Mouse (Mus musculus): ENCODE measurements around the gene Plcg2. TPM values are rescaled to one million over a fixed set of nuclear protein-coding genes. Genes with fewer than 3 reads are reported as not detected.
A peak's percentile ranks its signal among the peaks of the same experiment; 100 is the strongest.

Plcg2 gene
- polyA plus RNA-seq, 1 experiment: 0.87 TPM

GRCm38 (mm10) chr8:117474944-117475343, 23.1 kb upstream of the Plcg2 start:
- H3K27ac ChIP-seq (replicated peaks; ENCODE audit: low read depth, low read length): no peak overlapping the region
- H3K4me1 ChIP-seq (ENCODE audit: control insufficient read depth, insufficient read depth, insufficient read length, low read length): no peaks in the 10 kb centered on the region
- no peak overlapping the region for H3K4me3 ChIP-seq (ENCODE audit: insufficient read depth, low read depth, low read length)

GRCm38 (mm10) chr8:117475819-117476218, 22.3 kb upstream of the Plcg2 start:
- H3K27ac ChIP-seq (replicated peaks; ENCODE audit: low read depth, low read length): no peak overlapping the region

GRCm38 (mm10) chr8:117478082-117478481, 20.0 kb upstream of the Plcg2 start:
- H3K27ac ChIP-seq (replicated peaks; ENCODE audit: low read depth, low read length): no peak overlapping the region
- H3K4me1 ChIP-seq (ENCODE audit: control insufficient read depth, insufficient read depth, insufficient read length, low read length): no peaks in the 10 kb centered on the region
- no peak overlapping the region for H3K4me3 ChIP-seq (ENCODE audit: insufficient read depth, low read depth, low read length)

More at GRCm38 (mm10) chr8:117475819-117476218, 22.3 kb upstream of the Plcg2 start:
- Histone ChIP-seq H3K4me1 (ENCODE audit: control insufficient read depth, insufficient read depth, insufficient read length, low read length) (no peaks in the 10 kb centered on the region), H3K4me3 (ENCODE audit: insufficient read depth, low read depth, low read length) (no peak overlapping the region)

- Histone ChIP-seq H3K4me3 (ENCODE audit: insufficient read depth, low read depth, low read length) (no peak overlapping the region), H3K4me1 (ENCODE audit: control insufficient read depth, insufficient read depth, insufficient read length, low read length) (no peaks in the 10 kb centered on the region), H3K27ac (replicated peaks; ENCODE audit: low read depth, low read length) (no peak overlapping the region)
These were observed 18.1 kb upstream of the Plcg2 start for GRCm38 (mm10) chr8:117479996-117480395.

GRCm38 (mm10) chr8:117480516-117480915, 17.6 kb upstream of the Plcg2 start:
- H3K4me3 ChIP-seq (ENCODE audit: insufficient read depth, low read depth, low read length): no peak overlapping the region
- H3K27ac ChIP-seq (replicated peaks; ENCODE audit: low read depth, low read length): no peak overlapping the region
- no peaks in the 10 kb centered on the region for H3K4me1 ChIP-seq (ENCODE audit: control insufficient read depth, insufficient read depth, insufficient read length, low read length)

- H3K4me3 ChIP-seq (ENCODE audit: insufficient read depth, low read depth, low read length): no peak overlapping the region
- no peak overlapping the region for H3K27ac ChIP-seq (replicated peaks; ENCODE audit: low read depth, low read length)
- H3K4me1 ChIP-seq (ENCODE audit: control insufficient read depth, insufficient read depth, insufficient read length, low read length): no peaks in the 10 kb centered on the region
These were observed 16.3 kb upstream of the Plcg2 start for GRCm38 (mm10) chr8:117481830-117482229.

GRCm38 (mm10) chr8:117484731-117485130, 13.4 kb upstream of the Plcg2 start:
- no peak overlapping the region for H3K27ac ChIP-seq (replicated peaks; ENCODE audit: low read depth, low read length)
- H3K4me1 ChIP-seq (ENCODE audit: control insufficient read depth, insufficient read depth, insufficient read length, low read length): no peaks in the 10 kb centered on the region
- no peak overlapping the region for H3K4me3 ChIP-seq (ENCODE audit: insufficient read depth, low read depth, low read length)

GRCm38 (mm10) chr8:117485316-117485715, 12.8 kb upstream of the Plcg2 start:
- Histone ChIP-seq H3K4me3 (ENCODE audit: insufficient read depth, low read depth, low read length) (no peak overlapping the region), H3K27ac (replicated peaks; ENCODE audit: low read depth, low read length) (no peak overlapping the region), H3K4me1 (ENCODE audit: control insufficient read depth, insufficient read depth, insufficient read length, low read length) (no peaks in the 10 kb centered on the region)

- Histone ChIP-seq H3K4me1 (ENCODE audit: control insufficient read depth, insufficient read depth, insufficient read length, low read length) (no peaks in the 10 kb centered on the region), H3K4me3 (ENCODE audit: insufficient read depth, low read depth, low read length) (no peak overlapping the region), H3K27ac (replicated peaks; ENCODE audit: low read depth, low read length) (no peak overlapping the region)
These were observed 9.7 kb upstream of the Plcg2 start for GRCm38 (mm10) chr8:117488246-117489005.

- no peak overlapping the region for H3K4me3 ChIP-seq (ENCODE audit: insufficient read depth, low read depth, low read length)
- H3K4me1 ChIP-seq (ENCODE audit: control insufficient read depth, insufficient read depth, insufficient read length, low read length): no peaks in the 10 kb centered on the region
- H3K27ac ChIP-seq (replicated peaks; ENCODE audit: low read depth, low read length): no peak overlapping the region
These were observed 4.5 kb upstream of the Plcg2 start for GRCm38 (mm10) chr8:117493543-117493942.

GRCm38 (mm10) chr8:117494874-117495273, 3.2 kb upstream of the Plcg2 start:
- Histone ChIP-seq H3K27ac (replicated peaks; ENCODE audit: low read depth, low read length) (no peak overlapping the region), H3K4me3 (ENCODE audit: insufficient read depth, low read depth, low read length) (no peak overlapping the region), H3K4me1 (ENCODE audit: control insufficient read depth, insufficient read depth, insufficient read length, low read length) (no peaks in the 10 kb centered on the region)

GRCm38 (mm10) chr8:117498915-117499540, 937 bp downstream of the Plcg2 start:
- Histone ChIP-seq H3K4me1 (ENCODE audit: control insufficient read depth, insufficient read depth, insufficient read length, low read length) (no peaks in the 10 kb centered on the region), H3K27ac (replicated peaks; ENCODE audit: low read depth, low read length) (no peak overlapping the region), H3K4me3 (ENCODE audit: insufficient read depth, low read depth, low read length) (peak overlapping the region; percentile 63)

GRCm38 (mm10) chr8:117500232-117500823, 2.2 kb downstream of the Plcg2 start:
- H3K4me3 ChIP-seq (ENCODE audit: insufficient read depth, low read depth, low read length): no peak overlapping the region
- H3K4me1 ChIP-seq (ENCODE audit: control insufficient read depth, insufficient read depth, insufficient read length, low read length): no peaks in the 10 kb centered on the region
- no peak overlapping the region for H3K27ac ChIP-seq (replicated peaks; ENCODE audit: low read depth, low read length)

GRCm38 (mm10) chr8:117501323-117501722, 3.2 kb downstream of the Plcg2 start:
- Histone ChIP-seq H3K4me1 (ENCODE audit: control insufficient read depth, insufficient read depth, insufficient read length, low read length) (no peaks in the 10 kb centered on the region), H3K4me3 (ENCODE audit: insufficient read depth, low read depth, low read length) (no peak overlapping the region), H3K27ac (replicated peaks; ENCODE audit: low read depth, low read length) (no peak overlapping the region)

- Histone ChIP-seq H3K4me1 (ENCODE audit: control insufficient read depth, insufficient read depth, insufficient read length, low read length) (no peaks in the 10 kb centered on the region), H3K27ac (replicated peaks; ENCODE audit: low read depth, low read length) (no peak overlapping the region), H3K4me3 (ENCODE audit: insufficient read depth, low read depth, low read length) (no peak overlapping the region)
These were observed 5.4 kb downstream of the Plcg2 start for GRCm38 (mm10) chr8:117503405-117504069.
